Mouse (Mus musculus): ENCODE measurements at regions not wholly inside any gene's neighbourhood (a gene's known extent, or its start where the extent isn't known, plus 50 kb on each side); places are given as distances from the start of the nearest gene placed in this dataset.

GRCm38 (mm10) chr13:32649982-32650381, 133.8 kb downstream of the Mylk4 start:
- no peak for DNase-seq

GRCm38 (mm10) chr13:32643030-32643750, 140.6 kb downstream of the Mylk4 start:
- no peak for DNase-seq

GRCm38 (mm10) chr13:32640941-32641340, 142.8 kb downstream of the Mylk4 start:
- no peak for DNase-seq

GRCm38 (mm10) chr13:32630122-32630732, 153.5 kb downstream of the Mylk4 start:
- no peak for DNase-seq

GRCm38 (mm10) chr13:32613916-32614315, 169.8 kb downstream of the Mylk4 start:
- DNase-seq = peak; percentile 46

- no peak for DNase-seq
These were observed 172.0 kb downstream of the Mylk4 start for GRCm38 (mm10) chr13:32611551-32612295.

GRCm38 (mm10) chr13:32610970-32611369, 172.8 kb downstream of the Mylk4 start:
- no peak for DNase-seq

GRCm38 (mm10) chr13:32608413-32608812, 175.3 kb downstream of the Mylk4 start:
- peak; percentile 24 for DNase-seq

GRCm38 (mm10) chr13:32603925-32604590, 179.7 kb downstream of the Mylk4 start:
- DNase-seq = peak; percentile 29

GRCm38 (mm10) chr13:32601315-32601714, 182.4 kb downstream of the Mylk4 start:
- DNase-seq = no peak

- DNase-seq = no peak
These were observed 190.1 kb downstream of the Mylk4 start for GRCm38 (mm10) chr13:32593611-32594010.

- DNase-seq = no peak
These were observed 190.6 kb downstream of the Mylk4 start for GRCm38 (mm10) chr13:32593131-32593530.

GRCm38 (mm10) chr13:32581598-32581997, 202.2 kb downstream of the Mylk4 start:
- no peak for DNase-seq

GRCm38 (mm10) chr13:32567850-32568249, 215.9 kb downstream of the Mylk4 start:
- DNase-seq = no peak

GRCm38 (mm10) chr13:32560666-32561065, 222.1 kb upstream of the Gmds start:
- no peak for DNase-seq

GRCm38 (mm10) chr13:32556396-32556795, 217.9 kb upstream of the Gmds start:
- DNase-seq = no peak

GRCm38 (mm10) chr13:32555064-32555463, 216.5 kb upstream of the Gmds start:
- DNase-seq = peak; percentile 92

- peak; percentile 77 for DNase-seq
These were observed 216.1 kb upstream of the Gmds start for GRCm38 (mm10) chr13:32554601-32555000.

GRCm38 (mm10) chr13:32553136-32553535, 214.6 kb upstream of the Gmds start:
- DNase-seq = peak; percentile 80

GRCm38 (mm10) chr13:32550113-32550512, 211.6 kb upstream of the Gmds start:
- DNase-seq = no peak

- DNase-seq = no peak
These were observed 208.6 kb upstream of the Gmds start for GRCm38 (mm10) chr13:32547126-32547525.

GRCm38 (mm10) chr13:32544986-32545740, 206.6 kb upstream of the Gmds start:
- no peak for DNase-seq

GRCm38 (mm10) chr13:32541611-32542010, 203.1 kb upstream of the Gmds start:
- no peak for DNase-seq
